Mouse (Mus musculus) T-cell, adult 2 months (primary cell): ENCODE results near the gene Ghr.

Source experiments
- DNase-seq: peaks from one replicate; pipeline ENCODE4 v3.0.0; 2022; ENCODE audit warnings: low spot score

The Ghr gene

GRCm38 (mm10) chr15:3290435-3290834 lies 292.9 kb downstream of the Ghr start:
- no peak for DNase-seq

GRCm38 (mm10) chr15:3286032-3286431 lies 297.3 kb downstream of the Ghr start:
- DNase-seq: no peak

- DNase-seq: no peak
Observed at GRCm38 (mm10) chr15:3281737-3282136, 301.6 kb downstream of the Ghr start.

- no peak for DNase-seq
Observed at GRCm38 (mm10) chr15:3281216-3281615, 302.1 kb downstream of the Ghr start.

- DNase-seq: no peak
Observed at GRCm38 (mm10) chr15:3279242-3279641, 304.1 kb downstream of the Ghr start.

GRCm38 (mm10) chr15:3277391-3277790 lies 305.9 kb downstream of the Ghr start:
- peak; percentile 16 for DNase-seq

GRCm38 (mm10) chr15:3273191-3273590 lies 310.1 kb downstream of the Ghr start:
- DNase-seq: no peak

- no peak for DNase-seq
Observed at GRCm38 (mm10) chr15:3271216-3271615, 312.1 kb downstream of the Ghr start.

- DNase-seq: peak; percentile 66
Observed at GRCm38 (mm10) chr15:3270646-3271077, 312.6 kb downstream of the Ghr start.

- no peak for DNase-seq
Observed at GRCm38 (mm10) chr15:3269996-3270645, 313.2 kb downstream of the Ghr start.

- DNase-seq: no peak
Observed at GRCm38 (mm10) chr15:3269496-3269895, 313.8 kb downstream of the Ghr start.

GRCm38 (mm10) chr15:3268247-3268646 lies 315.0 kb downstream of the Ghr start, which contains the start of gene Selenop:
Gene Selenop (plus strand): TSS chr15:3268547.
- no peak for DNase-seq
